Mouse (Mus musculus): ENCODE measurements around the gene Pomgnt1.

- TF ChIP-seq CHD1 (IDR thresholded peaks at IDR 0.05; ENCODE audit: low read depth, low read length) (no peak), CTCF (conservative IDR thresholded peaks at IDR 0.05 in 1 of 2, IDR thresholded peaks at IDR 0.05 in 1 of 2; ENCODE audit: low read depth in 2 of 2, low read length in 2 of 2) (no peak), POLR2A (IDR thresholded peaks at IDR 0.05; ENCODE audit: low read depth, low read length) (no peak), JUND (conservative IDR thresholded peaks at IDR 0.05; ENCODE audit: low read depth, low read length) (no peak), E2F4 (IDR thresholded peaks at IDR 0.05; ENCODE audit: insufficient replicate concordance, low read depth, low read length) (no peak), POLR2AphosphoS2 (IDR thresholded peaks at IDR 0.05; ENCODE audit: low read depth, low read length) (no peak), CHD2 (IDR thresholded peaks at IDR 0.05; ENCODE audit: low read length) (no peak), MAX (IDR thresholded peaks at IDR 0.05; ENCODE audit: low read length) (no peak), EP300 (IDR thresholded peaks at IDR 0.05; ENCODE audit: low read length) (no peak)
These were observed 17.3 kb downstream of the Pomgnt1 start for GRCm38 (mm10) chr4:116140801-116141574.

Measured in CH12.LX (cell line).